Mouse (Mus musculus) forebrain, embryonic 12.5 days (tissue): ENCODE data around the gene Mief1. TPM values are rescaled to one million over a fixed set of nuclear protein-coding genes. Genes with fewer than 3 reads are reported as not detected.
A peak's percentile ranks its signal among the peaks of the same experiment; 100 is the strongest.

ENCODE experiments used
- ATAC-seq: fragments of 200-750 bp; cut with Nextera tagmentation; 2 replicates; pipeline ENCODE4 v1.8.0; 2017; ENCODE audit warnings: moderate TSS enrichment; ENCODE audit not compliant: low FRiP score
- H3K27ac ChIP-seq: fragments of 300-500 bp; sonication (generic); 2 replicates; pipeline ENCODE4 v1.5.1; 2016; ENCODE audit warnings: mild to moderate bottlenecking
- H3K27me3 ChIP-seq: fragments of 300-500 bp; sonication (generic); 2 replicates; pipeline ENCODE4 v1.6.1; 2016; ENCODE audit warnings: mild to moderate bottlenecking
- H3K36me3 ChIP-seq: fragments of 300-500 bp; sonication (generic); replicated peaks from 2 replicates; pipeline ENCODE4 v1.6.1; 2016; ENCODE audit warnings: mild to moderate bottlenecking
- H3K4me1 ChIP-seq: fragments of 300-500 bp; sonication (generic); 2 replicates; pipeline ENCODE4 v1.6.1; 2016
- H3K4me2 ChIP-seq: fragments of 300-500 bp; sonication (generic); 2 replicates; pipeline ENCODE4 v1.6.1; 2016; ENCODE audit warnings: mild to moderate bottlenecking, moderate library complexity
- H3K4me3 ChIP-seq: fragments of 300-500 bp; sonication (generic); replicated peaks from 2 replicates; pipeline ENCODE4 v1.5.1; 2016; ENCODE audit warnings: mild to moderate bottlenecking
- H3K9ac ChIP-seq: fragments of 300-500 bp; sonication (generic); 2 replicates; pipeline ENCODE4 v1.6.1; 2016; ENCODE audit warnings: mild to moderate bottlenecking
- H3K9me3 ChIP-seq: fragments of 300-500 bp; sonication (generic); 2 replicates; pipeline ENCODE4 v1.6.1; 2016
- WGBS: fragments of 180-500 bp; shearing (Covaris S2); methylation state at CpG from one replicate; pipeline ENCODE4 v1.1.7; 2016; 5-methylcytosine and 5-hydroxymethylcytosine counted together
- polyA plus RNA-seq: library from polyadenylated mRNA; unstranded; fragments of >200 nt; fragmentation: Nextera tagmentation; extraction: Ambion mirVana; gene quantifications from 2 replicates; pipeline ENCODE4 v1.2.1, GENCODE M21; 2016

Mief1 gene
- polyA plus RNA-seq, 1 experiment from 2014 or later = 38.6 TPM

DNA sequence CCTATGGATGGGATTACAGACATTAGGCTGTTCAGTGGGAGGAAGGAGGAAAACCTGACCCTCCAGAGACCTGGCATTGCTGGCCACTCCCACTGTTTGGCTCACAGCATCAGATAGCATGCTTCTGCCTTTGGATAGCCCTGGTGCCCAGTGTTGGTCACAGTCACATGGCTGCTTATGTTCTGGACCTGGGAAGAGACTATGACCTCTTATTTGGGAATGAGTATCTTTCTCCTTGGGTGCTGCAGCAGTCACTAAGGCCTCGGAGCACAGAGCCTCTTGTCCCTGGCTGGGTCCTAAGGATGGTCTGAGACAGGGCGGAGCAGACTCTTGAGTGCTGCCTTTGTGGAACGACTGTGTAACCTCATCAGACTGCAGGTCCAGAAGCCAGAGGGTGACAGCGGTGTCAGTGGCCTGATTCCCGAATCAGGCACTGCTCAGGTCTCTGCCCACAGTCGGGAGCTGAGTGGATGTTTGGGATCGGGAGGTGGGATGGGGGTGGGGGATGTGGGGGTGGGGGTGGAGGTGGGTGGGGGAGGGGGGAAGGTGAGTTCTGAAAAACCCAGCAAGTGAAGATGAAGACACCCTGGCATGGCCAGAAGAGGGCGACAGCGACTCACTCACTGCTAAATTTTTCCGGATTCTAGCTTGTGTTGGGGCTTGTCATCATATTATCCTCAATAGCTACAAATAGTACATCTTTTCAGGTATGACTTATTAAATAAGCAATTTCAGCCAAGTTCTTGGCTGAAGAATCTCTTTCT, 17.9 kb upstream of the Mief1 start:
- peaks cover 29% of the 10 kb centered on the region for H3K36me3 ChIP-seq
- H3K4me2 ChIP-seq = no peak overlapping the region
- H3K27me3 ChIP-seq = no peaks in the 10 kb centered on the region
- H3K9me3 ChIP-seq = no peaks in the 10 kb centered on the region
- H3K4me1 ChIP-seq = peaks cover 7% of the 10 kb centered on the region
- WGBS = 15% methylated on average over 10 of the region's 10 CpGs
- no peak overlapping the region for H3K4me3 ChIP-seq
- H3K9ac ChIP-seq = no peak overlapping the region
- no peak for ATAC-seq
- no peak overlapping the region for H3K27ac ChIP-seq

DNA sequence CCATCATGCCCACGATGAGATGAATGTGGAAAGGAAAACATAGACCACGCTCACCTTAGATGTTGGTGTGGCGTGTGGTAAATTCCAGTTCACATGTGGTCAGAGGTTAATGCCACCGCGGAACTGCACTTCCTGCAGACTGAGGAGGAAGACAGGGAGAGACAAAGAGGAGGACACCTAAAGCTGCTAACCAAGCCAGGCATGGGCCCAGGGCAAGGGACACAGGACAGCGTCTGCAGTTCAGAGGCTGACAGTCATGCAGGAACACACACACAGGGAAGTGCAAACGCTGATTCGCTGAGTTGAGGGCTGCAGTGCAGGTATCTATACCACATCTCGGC, 17.4 kb upstream of the Mief1 start:
- no peak overlapping the region for H3K27ac ChIP-seq
- no peaks in the 10 kb centered on the region for H3K9me3 ChIP-seq
- no peak for ATAC-seq
- no peak overlapping the region for H3K9ac ChIP-seq
- peaks cover 24% of the 10 kb centered on the region for H3K36me3 ChIP-seq
- 75% methylated on average over 9 of the region's 9 CpGs for WGBS
- peaks cover 7% of the 10 kb centered on the region for H3K4me1 ChIP-seq
- no peaks in the 10 kb centered on the region for H3K27me3 ChIP-seq
- no peak overlapping the region for H3K4me3 ChIP-seq
- H3K4me2 ChIP-seq = no peak overlapping the region

DNA sequence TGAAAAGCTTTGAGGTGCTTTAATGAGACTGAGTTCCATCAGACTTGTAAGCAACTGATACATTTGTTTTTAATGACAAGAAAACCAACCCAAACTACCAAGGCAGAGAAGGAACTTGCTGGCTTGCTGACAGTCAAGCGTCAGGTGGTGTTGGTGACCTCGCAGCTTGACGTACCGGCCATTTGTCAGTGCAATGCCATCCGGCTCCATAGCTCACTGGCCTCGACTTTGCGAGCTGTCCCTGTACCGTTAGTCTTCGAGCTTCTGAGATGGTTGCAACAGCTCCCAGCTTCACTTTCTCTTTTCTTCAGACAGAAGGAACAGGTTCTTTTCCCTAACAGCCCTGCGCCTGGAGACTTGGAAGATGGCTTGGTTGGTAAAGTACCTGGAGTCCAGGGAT, 16.3 kb upstream of the Mief1 start:
- no peaks in the 10 kb centered on the region for H3K27me3 ChIP-seq
- peaks cover 13% of the 10 kb centered on the region for H3K36me3 ChIP-seq
- H3K9ac ChIP-seq = no peak overlapping the region
- no peaks in the 10 kb centered on the region for H3K9me3 ChIP-seq
- ATAC-seq = no peak
- H3K27ac ChIP-seq = no peak overlapping the region
- 95% methylated on average over 10 of the region's 10 CpGs for WGBS
- H3K4me3 ChIP-seq = no peak overlapping the region
- H3K4me2 ChIP-seq = no peak overlapping the region
- H3K4me1 ChIP-seq = peaks cover 7% of the 10 kb centered on the region

DNA sequence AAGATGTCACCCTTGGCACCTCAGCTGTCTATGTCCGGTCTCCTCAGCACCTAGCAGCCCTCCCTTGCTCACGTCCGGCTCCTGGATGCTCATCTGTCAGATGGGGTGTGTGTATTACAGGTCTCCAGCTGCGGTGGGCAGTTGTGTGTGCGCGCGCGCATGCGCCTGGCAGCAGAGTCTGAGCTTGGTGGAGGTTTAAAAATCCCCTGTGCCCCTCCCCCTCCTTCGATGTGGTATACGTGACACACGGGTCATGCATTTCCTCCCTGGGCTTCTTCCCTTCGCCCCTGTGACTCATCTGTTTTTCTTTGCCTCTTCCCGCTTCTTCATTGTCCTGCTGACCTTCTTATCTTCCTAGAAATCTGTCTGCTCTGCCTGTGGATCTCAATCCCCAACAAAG, 14.6 kb upstream of the Mief1 start:
- ATAC-seq = no peak
- Histone ChIP-seq H3K9ac (no peak overlapping the region), H3K27me3 (no peaks in the 10 kb centered on the region), H3K4me1 (peaks cover 7% of the 10 kb centered on the region), H3K4me3 (no peak overlapping the region), H3K9me3 (no peaks in the 10 kb centered on the region), H3K4me2 (peak overlapping the region; percentile 4; the same call in 1 of the 2 replicates), H3K36me3 (peaks cover 7% of the 10 kb centered on the region), H3K27ac (no peak overlapping the region; the same call in 1 of the 2 replicates)
- WGBS = 63% methylated on average over 14 of the region's 14 CpGs

DNA sequence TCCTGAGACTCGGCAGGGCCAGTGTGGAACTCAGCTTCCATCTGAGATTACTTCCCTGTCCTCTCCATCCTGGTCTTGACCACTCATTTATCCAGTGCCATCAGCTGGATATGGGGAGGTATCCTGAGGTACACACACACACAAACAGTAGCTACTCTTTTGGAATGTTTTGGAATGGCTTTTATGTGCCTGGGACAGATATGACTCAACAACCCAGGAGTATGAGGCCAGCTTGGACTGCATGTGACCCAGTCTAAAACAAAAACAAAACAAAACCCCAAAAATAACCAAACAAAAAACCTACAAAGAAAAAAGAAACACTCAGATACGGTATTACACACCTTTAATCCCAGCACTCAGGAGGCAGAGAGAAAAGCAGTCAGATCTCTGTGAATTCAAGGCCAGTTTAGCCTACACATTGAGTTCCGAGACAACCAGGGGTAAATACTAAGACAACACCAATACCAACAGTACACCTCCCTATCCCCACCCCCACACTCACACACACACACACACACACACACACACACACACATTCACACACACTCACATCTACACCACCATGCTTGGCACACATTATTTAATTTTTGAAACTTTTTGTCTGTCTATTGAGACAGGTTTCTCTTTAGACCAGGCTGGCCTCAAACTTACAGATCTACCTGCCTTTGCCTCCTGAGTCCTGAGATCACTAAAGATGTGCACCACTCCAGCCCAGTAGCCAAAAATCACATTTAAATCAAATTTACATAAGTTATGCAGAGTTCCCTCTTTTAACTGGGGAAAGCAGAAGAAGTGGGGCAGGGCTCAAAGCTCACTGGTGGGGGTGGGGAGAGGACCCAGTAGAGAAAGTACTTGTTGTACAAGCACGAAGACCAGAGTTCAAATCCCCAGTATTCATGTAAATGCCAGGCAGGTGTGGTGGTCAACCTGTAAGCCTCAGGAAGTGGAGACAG, 13.8 kb upstream of the Mief1 start:
- Histone ChIP-seq H3K27ac (no peak overlapping the region; the same call in 1 of the 2 replicates), H3K9me3 (no peaks in the 10 kb centered on the region), H3K36me3 (peaks cover 4% of the 10 kb centered on the region), H3K4me2 (peak overlapping the region; percentile 4; the same call in 1 of the 2 replicates), H3K9ac (no peak overlapping the region), H3K4me3 (no peak overlapping the region), H3K27me3 (no peaks in the 10 kb centered on the region), H3K4me1 (peaks cover 7% of the 10 kb centered on the region)
- WGBS = 66% methylated on average over 4 of the region's 4 CpGs
- ATAC-seq = no peak

DNA sequence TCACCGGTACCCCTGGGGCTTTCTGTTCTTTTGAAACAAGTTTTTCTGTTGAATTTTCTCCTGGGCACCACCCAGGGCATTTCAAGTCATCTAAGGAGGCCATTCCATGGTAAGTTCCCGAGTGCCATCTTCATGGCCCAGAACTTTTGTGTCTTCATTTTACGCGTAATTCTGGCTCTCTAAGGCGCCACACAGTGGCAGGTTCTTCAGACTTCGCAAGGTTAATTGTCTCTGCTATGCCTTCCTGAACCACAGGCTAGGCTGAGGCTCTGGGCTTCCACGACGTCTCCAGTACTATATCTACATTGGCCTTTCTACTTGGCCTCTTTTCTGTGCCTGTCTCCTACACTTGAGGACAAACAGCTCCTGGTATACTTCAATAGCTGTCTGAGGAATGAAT, 12.8 kb upstream of the Mief1 start:
- no peaks in the 10 kb centered on the region for H3K9me3 ChIP-seq
- H3K4me1 ChIP-seq = peaks cover 7% of the 10 kb centered on the region
- no peaks in the 10 kb centered on the region for H3K27me3 ChIP-seq
- no peak for ATAC-seq
- H3K9ac ChIP-seq = no peak overlapping the region
- peaks cover 4% of the 10 kb centered on the region for H3K36me3 ChIP-seq
- no peak overlapping the region for H3K27ac ChIP-seq
- H3K4me3 ChIP-seq = no peak overlapping the region
- no peak overlapping the region for H3K4me2 ChIP-seq
- 71% methylated on average over 8 of the region's 8 CpGs for WGBS

DNA sequence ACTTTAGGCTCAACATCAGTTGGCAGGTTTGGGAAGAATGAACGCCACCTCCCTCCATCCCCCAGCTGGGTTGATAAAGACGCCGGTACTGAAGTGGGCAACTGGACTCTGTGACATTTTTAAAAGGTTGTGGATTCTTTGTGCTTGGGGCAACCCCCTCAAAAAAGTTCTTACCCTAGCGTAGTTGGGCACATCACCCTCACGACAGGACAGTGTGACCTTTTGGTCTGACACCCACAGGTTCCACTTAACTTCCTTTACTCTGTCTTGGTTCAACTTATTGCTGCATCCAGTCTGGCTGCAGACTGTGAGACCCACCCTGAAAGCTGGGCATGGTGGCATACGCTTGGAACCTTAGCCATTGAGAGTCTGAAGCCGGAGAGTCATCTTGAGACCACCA, 10.1 kb upstream of the Mief1 start:
- Histone ChIP-seq H3K4me3 (no peak overlapping the region), H3K4me2 (no peak overlapping the region), H3K4me1 (peaks cover 11% of the 10 kb centered on the region), H3K9ac (no peak overlapping the region), H3K36me3 (no peaks in the 10 kb centered on the region), H3K9me3 (no peaks in the 10 kb centered on the region), H3K27me3 (no peaks in the 10 kb centered on the region), H3K27ac (no peak overlapping the region)
- WGBS = 89% methylated on average over 7 of the region's 7 CpGs
- ATAC-seq = no peak

DNA sequence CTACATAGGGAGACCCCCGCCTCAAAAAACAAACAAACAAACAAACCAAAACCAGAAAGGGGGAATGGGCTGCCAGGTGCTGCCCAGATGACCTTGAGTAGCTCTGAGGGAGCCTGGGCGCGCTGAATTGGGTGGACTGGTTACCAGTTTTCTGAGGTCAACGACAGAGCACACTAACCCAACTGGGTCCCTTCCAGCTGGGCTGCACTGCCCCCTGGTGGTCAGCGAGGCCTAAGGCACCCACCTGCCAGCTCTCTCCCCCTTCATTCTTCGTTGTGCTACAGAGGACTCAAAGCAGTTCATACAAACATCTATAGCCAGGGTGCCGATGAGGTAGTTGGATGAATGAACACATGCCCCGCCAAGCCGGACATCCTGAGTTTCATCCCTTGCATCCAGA, 8.6 kb upstream of the Mief1 start:
- H3K27me3 ChIP-seq = no peaks in the 10 kb centered on the region
- ATAC-seq = no peak
- H3K27ac ChIP-seq = no peak overlapping the region
- 28% methylated on average over 9 of the region's 9 CpGs for WGBS
- H3K36me3 ChIP-seq = no peaks in the 10 kb centered on the region
- peaks cover 4% of the 10 kb centered on the region; the same call in 1 of the 2 replicates for H3K4me1 ChIP-seq
- no peak overlapping the region for H3K4me2 ChIP-seq
- H3K9me3 ChIP-seq = no peaks in the 10 kb centered on the region
- H3K4me3 ChIP-seq = no peak overlapping the region
- no peak overlapping the region for H3K9ac ChIP-seq

DNA sequence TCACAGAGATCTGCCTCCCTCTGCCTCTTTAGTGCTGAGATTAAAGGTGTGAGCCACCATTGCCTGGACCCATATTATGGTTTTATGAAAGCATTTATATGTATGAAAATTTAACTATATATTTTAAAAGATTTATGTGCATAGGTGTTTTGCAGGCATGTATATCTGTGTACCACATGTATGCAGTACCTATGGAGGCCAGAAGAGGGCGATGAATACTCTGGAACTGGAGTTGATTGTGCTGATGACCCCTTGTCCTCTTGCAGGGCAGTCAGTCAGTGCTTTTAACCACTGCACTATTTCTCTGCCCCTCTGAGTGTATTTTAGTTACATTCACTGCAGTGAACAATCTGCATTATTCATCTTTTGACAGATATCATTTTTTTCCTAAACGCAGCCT, 8.0 kb upstream of the Mief1 start:
- Histone ChIP-seq H3K27me3 (no peaks in the 10 kb centered on the region), H3K36me3 (no peaks in the 10 kb centered on the region), H3K9ac (no peak overlapping the region), H3K4me2 (no peak overlapping the region), H3K9me3 (no peaks in the 10 kb centered on the region), H3K27ac (no peak overlapping the region), H3K4me3 (no peak overlapping the region), H3K4me1 (peaks cover 4% of the 10 kb centered on the region; the same call in 1 of the 2 replicates)
- no peak for ATAC-seq
- 44% methylated on average over 2 of the region's 2 CpGs for WGBS

DNA sequence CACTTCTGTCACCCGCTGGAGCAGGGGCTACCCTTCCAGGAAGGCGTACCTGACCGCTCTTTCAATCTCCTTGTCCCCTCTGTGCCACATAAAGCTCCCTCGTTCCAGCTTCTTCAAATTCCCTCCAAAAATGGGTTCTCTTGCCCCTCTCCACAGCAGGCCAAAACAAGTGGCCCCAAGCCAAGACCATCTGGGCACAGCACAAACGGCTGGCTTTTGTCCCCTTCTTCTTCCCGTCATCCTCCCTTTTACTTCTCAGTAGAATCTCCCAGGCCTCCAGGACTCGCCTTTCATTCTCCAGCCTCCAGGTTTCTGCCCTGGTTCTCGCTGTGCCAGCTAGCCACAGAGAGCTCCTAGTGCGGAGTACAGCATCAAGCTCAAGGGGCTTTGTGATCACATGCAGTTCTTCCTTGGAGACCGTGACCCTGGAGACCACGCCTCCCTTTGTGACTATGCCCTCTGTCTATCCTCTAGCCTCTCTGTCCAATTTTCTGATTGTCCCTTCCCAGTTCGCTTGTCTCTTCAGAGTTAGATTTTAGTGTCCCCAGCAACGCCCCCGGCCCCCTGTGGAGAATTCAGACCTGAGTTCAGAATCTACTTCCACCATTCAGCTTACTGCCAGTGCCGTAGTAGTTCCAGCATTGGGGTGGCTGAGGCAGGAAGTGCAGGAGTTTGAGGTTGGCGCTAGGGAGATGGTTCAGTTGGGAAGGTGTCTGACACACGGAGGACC, 5.6 kb upstream of the Mief1 start:
- Histone ChIP-seq H3K27ac (no peak overlapping the region), H3K27me3 (no peaks in the 10 kb centered on the region), H3K4me1 (peaks cover 7% of the 10 kb centered on the region), H3K36me3 (no peaks in the 10 kb centered on the region), H3K9ac (no peak overlapping the region), H3K4me2 (no peak overlapping the region), H3K9me3 (no peaks in the 10 kb centered on the region), H3K4me3 (no peak overlapping the region)
- WGBS = 74% methylated on average over 17 of the region's 17 CpGs
- no peak for ATAC-seq

DNA sequence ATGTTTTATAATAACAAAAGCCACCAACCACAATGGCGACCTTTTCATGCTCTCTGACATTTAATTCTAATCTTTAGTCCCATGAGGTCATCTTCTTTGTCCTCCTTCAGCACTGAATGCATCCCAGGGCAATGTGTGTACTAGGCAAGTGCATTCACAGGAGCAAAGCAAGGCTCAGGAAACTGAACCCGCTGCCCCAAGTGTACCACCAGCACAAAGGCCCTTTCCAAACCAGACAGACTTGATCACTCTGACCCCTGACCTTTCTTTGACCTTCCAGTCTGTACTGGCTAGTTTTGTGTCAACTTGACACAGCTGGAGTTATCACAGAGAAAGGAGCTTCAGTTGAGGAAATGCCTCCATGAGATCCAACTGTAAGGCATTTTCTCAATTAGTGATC, 1.5 kb upstream of the Mief1 start:
- Histone ChIP-seq H3K9me3 (no peaks in the 10 kb centered on the region), H3K4me1 (peaks cover 24% of the 10 kb centered on the region), H3K27me3 (no peaks in the 10 kb centered on the region), H3K4me2 (no peak overlapping the region), H3K9ac (no peak overlapping the region), H3K4me3 (no peak overlapping the region), H3K36me3 (peaks cover 19% of the 10 kb centered on the region), H3K27ac (no peak overlapping the region)
- 43% methylated on average over 2 of the region's 2 CpGs for WGBS
- no peak for ATAC-seq

DNA sequence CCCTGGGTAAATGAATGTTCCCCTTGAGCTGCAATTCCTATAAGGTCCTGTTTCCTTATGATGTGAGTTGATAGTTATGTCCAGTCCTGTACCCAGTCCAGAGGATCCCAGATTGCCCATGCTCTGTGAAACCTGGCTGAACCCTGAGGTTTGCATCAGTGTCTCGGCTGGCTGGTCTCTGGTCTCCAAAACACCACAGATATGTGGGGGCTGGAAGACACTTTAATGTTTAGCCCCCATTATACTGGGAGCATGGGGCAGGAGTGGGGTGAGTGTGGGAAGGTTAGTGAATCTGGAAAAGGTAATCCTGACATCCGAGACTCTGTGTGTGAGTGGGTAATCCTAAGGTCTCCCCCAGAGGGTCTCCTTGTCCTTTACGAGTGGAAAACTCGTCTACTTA, 765 bp upstream of the Mief1 start:
- peaks cover 24% of the 10 kb centered on the region for H3K4me1 ChIP-seq
- peak overlapping the region; percentile 90; the same call in 1 of the 2 replicates for H3K4me3 ChIP-seq
- 63% methylated on average over 4 of the region's 4 CpGs for WGBS
- H3K4me2 ChIP-seq = peak overlapping the region; percentile 96
- no peaks in the 10 kb centered on the region for H3K27me3 ChIP-seq
- ATAC-seq = peak; percentile 18; the same call in 1 of the 2 replicates
- no peaks in the 10 kb centered on the region for H3K9me3 ChIP-seq
- peaks cover 24% of the 10 kb centered on the region for H3K36me3 ChIP-seq
- H3K27ac ChIP-seq = peak overlapping the region; percentile 72; the same call in 1 of the 2 replicates
- no peak overlapping the region for H3K9ac ChIP-seq
